Mouse (Mus musculus): Measurements from ENCODE around the gene Kcne1l. TPM values are rescaled to one million over a fixed set of nuclear protein-coding genes. Genes with fewer than 3 reads are reported as not detected.

Gene Kcne1l
- polyA plus RNA-seq (2012; rRNA removed) = 0.14 and 0.32 TPM in 2 replicates

DNA sequence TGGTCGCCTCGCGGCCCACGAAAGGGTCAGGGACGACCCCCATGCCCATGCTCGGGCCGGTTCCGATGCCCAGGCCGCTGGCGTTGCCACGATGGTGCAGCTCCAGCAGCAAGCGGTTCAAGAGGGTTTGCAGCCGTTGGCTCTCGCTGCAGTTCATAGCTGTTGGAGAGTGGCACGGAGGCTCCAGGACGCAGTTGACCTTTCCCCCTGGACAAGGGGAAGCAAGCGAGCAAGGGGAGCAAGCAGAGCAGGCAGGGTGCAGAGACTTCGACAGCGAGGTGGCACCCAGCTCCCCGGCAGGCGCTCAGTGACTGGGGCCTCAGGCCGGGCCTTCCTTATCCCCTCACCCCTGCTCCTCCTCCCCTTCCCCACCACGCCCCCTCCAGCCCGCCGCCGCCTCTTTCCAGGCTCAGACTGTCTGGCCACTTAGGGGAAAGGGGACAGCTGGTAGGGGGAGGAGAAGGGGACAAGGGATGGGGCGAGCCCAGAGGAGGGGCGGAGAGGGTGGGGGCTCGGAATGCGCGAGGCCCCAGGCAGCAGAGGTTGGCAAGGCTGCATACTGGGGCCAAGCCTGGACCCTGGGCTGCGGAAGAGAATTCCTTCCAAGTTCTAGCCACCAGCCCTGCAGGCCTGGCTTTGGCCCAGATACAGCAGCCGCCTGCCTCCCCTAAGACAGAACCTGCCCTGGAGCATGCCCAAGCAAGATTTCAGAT is at the start of gene Kcne1l:
Gene Kcne1l (minus strand): TSS at position 426 of the 713 bp plus-strand sequence.
- DNase-seq = no peak
- Histone ChIP-seq H3K4me1 (ENCODE audit: control insufficient read depth, insufficient read depth, low read length) (no peaks in the 10 kb centered on the region), H3K4me3 (replicated peaks; ENCODE audit: extremely low read depth, low read depth, low read length) (no peak within 1 kb of the TSS)
- 39% methylated on average over 29 of the region's 33 CpGs for WGBS
- no peak for TF ChIP-seq CTCF (IDR thresholded peaks at IDR 0.05; ENCODE audit: insufficient read depth, low read length)

- DNase-seq = no peak
- Histone ChIP-seq H3K4me3 (replicated peaks; ENCODE audit: extremely low read depth, low read depth, low read length) (no peak overlapping the region), H3K4me1 (ENCODE audit: control insufficient read depth, insufficient read depth, low read length) (no peaks in the 10 kb centered on the region)
- TF ChIP-seq CTCF (IDR thresholded peaks at IDR 0.05; ENCODE audit: insufficient read depth, low read length) (no peak), POLR2A (IDR thresholded peaks at IDR 0.05; ENCODE audit: borderline replicate concordance, extremely low read depth, low read depth, low read length) (no peak)
- 86% methylated on average over 6 of the region's 6 CpGs for WGBS
Observed at GRCm38 (mm10) chrX:142336207-142336606, 30.1 kb upstream of the Kcne1l start.

DNA sequence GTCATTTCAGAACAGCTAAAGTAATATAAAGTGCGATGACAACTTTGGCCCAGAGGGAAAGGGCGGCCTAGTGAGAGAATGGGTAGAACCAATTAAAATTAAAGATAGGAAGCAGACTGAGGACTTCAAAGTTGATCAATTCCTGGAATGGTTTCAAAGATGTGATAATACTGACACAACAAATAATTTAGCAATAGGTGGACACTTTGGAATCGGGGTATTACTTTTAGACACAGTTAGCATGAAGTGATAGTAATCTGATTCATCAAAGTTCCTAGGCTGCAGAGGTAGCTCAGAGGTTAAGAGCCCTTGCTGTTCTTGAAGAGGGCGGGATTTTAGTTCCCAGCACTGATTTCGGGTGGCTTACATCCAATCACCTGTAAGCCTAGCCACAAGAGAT is 29.4 kb upstream of the Kcne1l start:
- TF ChIP-seq CTCF (IDR thresholded peaks at IDR 0.05; ENCODE audit: insufficient read depth, low read length) (no peak), POLR2A (IDR thresholded peaks at IDR 0.05; ENCODE audit: borderline replicate concordance, extremely low read depth, low read depth, low read length) (no peak)

DNA sequence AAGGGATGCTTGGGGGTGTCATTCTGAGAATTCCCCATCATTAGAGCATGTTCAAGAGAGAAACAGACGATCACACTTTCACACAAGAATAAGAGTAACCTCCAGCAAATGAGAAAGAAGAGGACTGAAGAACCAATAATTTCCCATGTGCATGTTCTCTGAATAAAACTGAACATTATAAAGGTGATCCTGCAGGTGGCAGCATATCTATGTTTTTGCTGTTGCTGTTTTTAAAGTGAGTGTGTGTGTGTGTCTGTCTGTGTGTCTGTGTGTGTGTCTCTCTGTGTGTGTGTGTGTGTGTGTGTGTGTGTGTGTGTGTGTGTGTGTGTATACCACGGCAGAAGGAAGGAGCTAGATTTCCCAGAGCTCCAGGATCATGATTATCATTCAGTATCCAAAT is 19.7 kb upstream of the Kcne1l start:
- 67% methylated on average over 2 of the region's 2 CpGs for WGBS

More for the DNA sequence above, 29.4 kb upstream of the Kcne1l start:
- H3K4me1 ChIP-seq (ENCODE audit: control insufficient read depth, insufficient read depth, low read length) = no peaks in the 10 kb centered on the region
- no peak overlapping the region for H3K4me3 ChIP-seq (replicated peaks; ENCODE audit: extremely low read depth, low read depth, low read length)
- DNase-seq = no peak
- WGBS = 84% methylated on average over 5 of the region's 5 CpGs

DNA sequence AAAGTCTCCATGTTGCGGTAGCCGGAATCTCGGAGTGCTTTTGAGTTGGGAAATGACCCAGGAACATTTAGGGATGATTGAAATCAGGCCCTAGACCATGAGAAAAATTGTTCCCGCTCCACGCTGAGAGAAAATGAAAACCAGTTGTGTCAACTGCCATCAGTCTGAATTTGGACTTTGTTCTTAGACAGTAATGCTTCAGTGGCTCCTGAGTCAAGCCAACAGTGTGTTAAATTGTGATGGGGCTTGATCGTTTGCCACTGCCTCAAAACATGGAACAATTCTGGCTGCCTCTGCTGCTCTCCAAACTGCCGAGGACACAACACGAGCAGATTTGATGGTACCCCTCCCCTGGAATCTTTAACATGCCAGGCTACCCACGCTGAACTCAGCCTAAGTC is 10.0 kb upstream of the Kcne1l start:
- WGBS = 80% methylated on average over 9 of the region's 9 CpGs
- Histone ChIP-seq H3K4me1 (ENCODE audit: control insufficient read depth, insufficient read depth, low read length) (no peaks in the 10 kb centered on the region), H3K4me3 (replicated peaks; ENCODE audit: extremely low read depth, low read depth, low read length) (no peak overlapping the region)
- TF ChIP-seq CTCF (IDR thresholded peaks at IDR 0.05; ENCODE audit: insufficient read depth, low read length) (no peak), POLR2A (IDR thresholded peaks at IDR 0.05; ENCODE audit: borderline replicate concordance, extremely low read depth, low read depth, low read length) (no peak)
- no peak for DNase-seq

More for the DNA sequence above, 19.7 kb upstream of the Kcne1l start:
- TF ChIP-seq POLR2A (IDR thresholded peaks at IDR 0.05; ENCODE audit: borderline replicate concordance, extremely low read depth, low read depth, low read length) (no peak), CTCF (IDR thresholded peaks at IDR 0.05; ENCODE audit: insufficient read depth, low read length) (no peak)
- DNase-seq = no peak
- Histone ChIP-seq H3K4me3 (replicated peaks; ENCODE audit: extremely low read depth, low read depth, low read length) (no peak overlapping the region), H3K4me1 (ENCODE audit: control insufficient read depth, insufficient read depth, low read length) (no peaks in the 10 kb centered on the region)

DNA sequence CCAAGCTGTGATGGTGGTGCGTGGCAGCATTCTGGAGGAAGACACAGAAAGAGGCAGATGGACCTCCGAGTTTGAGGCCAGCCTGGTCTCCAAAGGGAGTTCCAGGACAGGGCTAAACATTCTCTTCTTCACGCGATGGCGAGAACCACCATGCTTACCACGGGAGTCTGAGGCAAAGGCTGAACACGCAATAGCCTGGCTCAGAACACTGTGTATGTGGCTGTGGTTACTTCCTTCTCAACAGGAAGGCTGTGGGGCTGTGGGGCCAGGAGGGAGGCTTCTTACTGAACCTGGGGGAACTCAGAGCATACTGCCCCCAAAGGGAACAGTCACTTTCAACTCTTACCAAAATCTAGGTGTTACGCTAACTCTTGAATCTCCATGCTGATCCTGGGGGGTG is 9.2 kb upstream of the Kcne1l start:
- DNase-seq = no peak
- 74% methylated on average over 8 of the region's 8 CpGs for WGBS
- TF ChIP-seq CTCF (IDR thresholded peaks at IDR 0.05; ENCODE audit: insufficient read depth, low read length) (no peak), POLR2A (IDR thresholded peaks at IDR 0.05; ENCODE audit: borderline replicate concordance, extremely low read depth, low read depth, low read length) (no peak)

GRCm38 (mm10) chrX:142314307-142315024 is 8.4 kb upstream of the Kcne1l start:
- peak; percentile 27 for DNase-seq
- WGBS = 48% methylated on average over 11 of the region's 11 CpGs

More for the DNA sequence above, 9.2 kb upstream of the Kcne1l start:
- H3K4me3 ChIP-seq (replicated peaks; ENCODE audit: extremely low read depth, low read depth, low read length) = no peak overlapping the region
- H3K4me1 ChIP-seq (ENCODE audit: control insufficient read depth, insufficient read depth, low read length) = no peaks in the 10 kb centered on the region

DNA sequence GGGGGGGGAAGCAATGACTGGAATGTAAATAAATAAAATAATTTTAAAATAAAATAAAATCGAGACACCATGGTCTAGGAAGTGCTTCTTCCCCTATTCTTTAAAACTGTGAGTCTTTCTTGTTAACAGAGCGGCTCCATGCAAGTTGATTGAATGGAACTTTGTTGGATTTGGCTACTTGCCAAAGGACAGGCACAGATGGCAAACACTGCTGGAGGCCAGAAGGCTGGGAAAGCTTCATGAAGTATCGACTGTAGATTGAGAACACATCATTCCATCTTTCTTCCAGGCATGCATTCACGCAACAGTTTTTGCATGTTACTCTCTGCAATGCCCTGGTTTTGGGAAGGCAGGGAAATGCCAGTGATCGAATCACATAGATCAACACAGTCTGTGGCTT is 4.3 kb upstream of the Kcne1l start:
- no peak for DNase-seq
- 54% methylated on average over 5 of the region's 5 CpGs for WGBS
- TF ChIP-seq POLR2A (IDR thresholded peaks at IDR 0.05; ENCODE audit: borderline replicate concordance, extremely low read depth, low read depth, low read length) (no peak), CTCF (IDR thresholded peaks at IDR 0.05; ENCODE audit: insufficient read depth, low read length) (no peak)

More at GRCm38 (mm10) chrX:142314307-142315024, 8.4 kb upstream of the Kcne1l start:
- Histone ChIP-seq H3K4me3 (replicated peaks; ENCODE audit: extremely low read depth, low read depth, low read length) (no peak overlapping the region), H3K4me1 (ENCODE audit: control insufficient read depth, insufficient read depth, low read length) (no peaks in the 10 kb centered on the region)
- peak; percentile 54 for TF ChIP-seq CTCF (IDR thresholded peaks at IDR 0.05; ENCODE audit: insufficient read depth, low read length)
- no peak for TF ChIP-seq POLR2A (IDR thresholded peaks at IDR 0.05; ENCODE audit: borderline replicate concordance, extremely low read depth, low read depth, low read length)

DNA sequence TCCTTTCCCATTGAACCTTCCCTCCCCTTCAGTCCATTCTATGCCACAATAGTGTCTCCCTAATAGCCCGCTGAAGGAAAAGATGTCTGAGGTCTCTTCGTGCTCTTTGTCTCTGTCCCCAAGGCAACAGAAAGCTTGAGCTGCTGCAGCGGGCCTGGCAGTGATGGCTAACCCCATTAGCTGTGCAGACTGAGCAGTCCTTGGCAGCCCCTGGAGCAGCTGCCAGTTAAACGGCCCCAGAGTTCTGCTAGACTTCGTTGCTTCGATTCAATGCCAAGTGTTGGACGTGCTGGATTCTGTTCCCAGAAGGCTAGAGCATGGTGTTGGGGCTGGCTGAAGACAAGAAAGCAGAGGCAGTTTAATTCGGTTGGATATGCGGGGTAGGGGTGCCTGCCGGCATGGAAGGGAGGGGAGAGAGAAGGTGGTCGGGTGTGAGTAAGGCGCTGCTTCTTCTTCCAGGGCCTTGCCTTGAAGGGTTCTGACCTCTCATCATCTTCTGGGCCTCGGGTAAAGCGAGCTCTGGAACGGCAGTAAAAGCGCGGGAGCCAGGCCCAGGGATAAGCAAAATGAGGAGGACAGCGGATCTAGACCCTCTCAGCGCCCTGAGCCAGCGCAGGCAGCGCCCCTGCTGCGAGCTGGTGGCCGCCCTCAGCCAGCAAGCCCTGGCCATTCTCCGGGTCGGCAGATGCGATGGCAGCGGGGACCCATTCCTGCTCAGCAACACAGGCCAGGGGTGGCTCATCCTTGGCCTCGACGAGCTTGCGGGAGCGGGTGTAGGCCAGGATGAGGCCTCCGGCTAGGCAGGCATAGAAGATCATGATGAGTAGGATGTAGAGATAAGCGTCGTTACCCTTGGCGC is 855 bp downstream of the Kcne1l start:
- H3K4me3 ChIP-seq (replicated peaks; ENCODE audit: extremely low read depth, low read depth, low read length) = no peak overlapping the region
- TF ChIP-seq POLR2A (IDR thresholded peaks at IDR 0.05; ENCODE audit: borderline replicate concordance, extremely low read depth, low read depth, low read length) = no peak
- no peak for TF ChIP-seq CTCF (IDR thresholded peaks at IDR 0.05; ENCODE audit: insufficient read depth, low read length)
- no peaks in the 10 kb centered on the region for H3K4me1 ChIP-seq (ENCODE audit: control insufficient read depth, insufficient read depth, low read length)
- 53% methylated on average over 35 of the region's 35 CpGs for WGBS
- no peak for DNase-seq

More for the DNA sequence above, 4.3 kb upstream of the Kcne1l start:
- no peak overlapping the region for H3K4me3 ChIP-seq (replicated peaks; ENCODE audit: extremely low read depth, low read depth, low read length)
- no peaks in the 10 kb centered on the region for H3K4me1 ChIP-seq (ENCODE audit: control insufficient read depth, insufficient read depth, low read length)
